Mouse (Mus musculus) liver, embryonic 12.5 days (tissue): Measurements from ENCODE around the gene Gpr85. TPM values are rescaled to one million over a fixed set of nuclear protein-coding genes. Genes with fewer than 3 reads are reported as not detected.

Source experiments
- ATAC-seq: fragments of 200-750 bp; cut with Nextera tagmentation; 2 replicates; pipeline ENCODE4 v1.8.0; 2017; ENCODE audit warnings: moderate number of reproducible peaks, mild to moderate bottlenecking, moderate library complexity
- H3K27ac ChIP-seq: fragments of 300-500 bp; sonication (generic); 2 replicates; pipeline ENCODE4 v1.5.1; 2016; ENCODE audit warnings: mild to moderate bottlenecking
- H3K27me3 ChIP-seq: fragments of 300-500 bp; sonication (generic); replicated peaks from 2 replicates; pipeline ENCODE4 v1.6.1; 2016; ENCODE audit warnings: mild to moderate bottlenecking, moderate library complexity
- H3K36me3 ChIP-seq: fragments of 300-500 bp; sonication (generic); 2 replicates; pipeline ENCODE4 v1.6.1; 2016; ENCODE audit warnings: mild to moderate bottlenecking, moderate library complexity
- H3K4me1 ChIP-seq: fragments of 300-500 bp; sonication (generic); 2 replicates; pipeline ENCODE4 v1.6.1; 2016
- H3K4me2 ChIP-seq: fragments of 300-500 bp; sonication (generic); 2 replicates; pipeline ENCODE4 v1.6.1; 2016; ENCODE audit warnings: mild to moderate bottlenecking, moderate library complexity
- H3K4me3 ChIP-seq: fragments of 300-500 bp; sonication (generic); 2 replicates; pipeline ENCODE4 v1.5.1; 2016; ENCODE audit warnings: mild to moderate bottlenecking, moderate library complexity
- H3K9ac ChIP-seq: fragments of 300-500 bp; sonication (generic); 2 replicates; pipeline ENCODE4 v1.6.1; 2016; ENCODE audit warnings: mild to moderate bottlenecking, moderate library complexity
- H3K9me3 ChIP-seq: fragments of 300-500 bp; sonication (generic); replicated peaks from 2 replicates; pipeline ENCODE4 v1.6.1; 2016; ENCODE audit warnings: mild to moderate bottlenecking, moderate library complexity
- polyA plus RNA-seq: library from polyadenylated mRNA; unstranded; fragments of >200 nt; fragmentation: Nextera tagmentation; extraction: Ambion mirVana; gene quantifications from 2 replicates; pipeline ENCODE4 v1.2.1, GENCODE M21; 2016

Gene Gpr85
- polyA plus RNA-seq, 1 experiment from 2014 or later, result 1.5 TPM

GRCm38 (mm10) chr6:13797389-13797788, 42.4 kb downstream of the Gpr85 start:
- no peaks in the 10 kb centered on the region for H3K36me3 ChIP-seq
- H3K9ac ChIP-seq, result no peak overlapping the region
- no peaks in the 10 kb centered on the region for H3K27me3 ChIP-seq
- H3K4me2 ChIP-seq, result no peak overlapping the region
- no peaks in the 10 kb centered on the region for H3K4me1 ChIP-seq
- no peaks in the 10 kb centered on the region for H3K9me3 ChIP-seq
- no peak overlapping the region for H3K4me3 ChIP-seq
- no peak overlapping the region for H3K27ac ChIP-seq
- ATAC-seq, result no peak

Other genes starting within 250 kb of the Gpr85 start
- 19.2 and 20.7 TPM in 2 replicates for gene Tmem168, start 231.8 kb downstream of the Gpr85 start, polyA plus RNA-seq
- gene Bmt2, start 162.0 kb downstream of the Gpr85 start, polyA plus RNA-seq, result 6.4 and 7.1 TPM in 2 replicates
- gene 2610001J05Rik, start 31.6 kb upstream of the Gpr85 start, polyA plus RNA-seq, result 48.9 and 51.9 TPM in 2 replicates